Mouse (Mus musculus) lung, embryonic 16.5 days (tissue): Measurements from ENCODE around the gene Fyttd1. TPM values are rescaled to one million over a fixed set of nuclear protein-coding genes. Genes with fewer than 3 reads are reported as not detected.
"Not testable (repeated sequence)": the region's sequence is repeated elsewhere in the genome, so short reads cannot be mapped to it uniquely, and the experiment has no call there.

ENCODE experiments used
- ATAC-seq: fragments of 200-750 bp; cut with Nextera tagmentation; 2 replicates; pipeline ENCODE4 v1.8.0; 2017; ENCODE audit warnings: low read depth, mild to moderate bottlenecking, moderate library complexity
- H3K27ac ChIP-seq: fragments of 300-500 bp; sonication (generic); 2 replicates; pipeline ENCODE4 v1.5.1; 2014; ENCODE audit warnings: mild to moderate bottlenecking, control low read depth, low read length
- H3K27me3 ChIP-seq: fragments of 300-500 bp; sonication (generic); 2 replicates; pipeline ENCODE4 v1.6.1; 2014; ENCODE audit warnings: low read depth, low read length, mixed read lengths; ENCODE audit not compliant: control insufficient read depth, insufficient read depth
- H3K36me3 ChIP-seq: fragments of 300-500 bp; sonication (generic); 2 replicates; pipeline ENCODE4 v1.6.1; 2014; ENCODE audit warnings: low read length; ENCODE audit not compliant: control insufficient read depth, insufficient read depth
- H3K4me1 ChIP-seq: fragments of 300-500 bp; sonication (generic); replicated peaks from 2 replicates; pipeline ENCODE4 v1.6.1; 2014; ENCODE audit warnings: low read length, mixed read lengths; ENCODE audit not compliant: control insufficient read depth, insufficient read depth
- H3K4me2 ChIP-seq: fragments of 300-500 bp; sonication (generic); 2 replicates; pipeline ENCODE4 v1.6.1; 2014; ENCODE audit warnings: low read depth, low read length, control low read depth
- H3K4me3 ChIP-seq: fragments of 300-500 bp; sonication (generic); 2 replicates; pipeline ENCODE4 v1.5.1; 2014; ENCODE audit warnings: mild to moderate bottlenecking, low read length, control low read depth
- H3K9ac ChIP-seq: fragments of 300-500 bp; sonication (generic); 2 replicates; pipeline ENCODE4 v1.6.1; 2014; ENCODE audit warnings: low read length, control low read depth
- H3K9me3 ChIP-seq: fragments of 300-500 bp; sonication (generic); 2 replicates; pipeline ENCODE4 v1.6.1; 2016; ENCODE audit warnings: low read length; ENCODE audit not compliant: control insufficient read depth
- WGBS: fragments of 180-500 bp; shearing (Covaris S2); extraction: QIAGEN DNeasy Blood & Tissue Kit; methylation state at CpG from one replicate; pipeline ENCODE4 v1.1.7; 2014; 5-methylcytosine and 5-hydroxymethylcytosine counted together
- polyA plus RNA-seq: library from polyadenylated mRNA; unstranded; fragments of >200 nt; fragmentation: Nextera tagmentation; extraction: Ambion mirVana; gene quantifications from 2 replicates; pipeline ENCODE4 v1.2.1, GENCODE M21; 2015

The Fyttd1 gene
- polyA plus RNA-seq, 1 experiment from 2014 or later: 100 TPM

- Histone ChIP-seq H3K4me1 (peaks cover 7% of the 10 kb centered on the region; the same call in 1 of the 2 replicates), H3K4me2 (no peak overlapping the region), H3K9ac (no peak overlapping the region), H3K4me3 (no peak overlapping the region), H3K27me3 (no peaks in the 10 kb centered on the region), H3K27ac (peak overlapping the region; percentile 58; the same call in 1 of the 2 replicates), H3K36me3 (0 out of 2 replicates have a peak, but pooled peaks cover 3% of the 10 kb centered on the region), H3K9me3 (no peaks in the 10 kb centered on the region)
- WGBS: 42% methylated on average over 4 of the region's 4 CpGs
- no peak for ATAC-seq
Observed at GRCm38 (mm10) chr16:32858356-32858755, 18.9 kb upstream of the Fyttd1 start.

- no peaks in the 10 kb centered on the region for H3K9me3 ChIP-seq
- ATAC-seq: peak; percentile 81
- peak overlapping the region; percentile 58 for H3K27ac ChIP-seq
- no peak overlapping the region for H3K9ac ChIP-seq
- WGBS: 48% methylated on average over 12 of the region's 12 CpGs
- no peak overlapping the region for H3K4me2 ChIP-seq
- H3K36me3 ChIP-seq: 0 out of 2 replicates have a peak, but pooled peaks cover 3% of the 10 kb centered on the region
- no peaks in the 10 kb centered on the region for H3K27me3 ChIP-seq
- no peak overlapping the region for H3K4me3 ChIP-seq
- peaks cover 7% of the 10 kb centered on the region; the same call in 1 of the 2 replicates for H3K4me1 ChIP-seq
Observed at GRCm38 (mm10) chr16:32858771-32859636, 18.3 kb upstream of the Fyttd1 start.

GRCm38 (mm10) chr16:32861813-32862385 lies 15.4 kb upstream of the Fyttd1 start:
- Histone ChIP-seq H3K9me3 (no peaks in the 10 kb centered on the region), H3K36me3 (no peaks in the 10 kb centered on the region)
- 88% methylated on average over 3 of the region's 3 CpGs for WGBS

GRCm38 (mm10) chr16:32865401-32865800 lies 11.9 kb upstream of the Fyttd1 start:
- Histone ChIP-seq H3K27me3 (no peaks in the 10 kb centered on the region), H3K4me1 (peaks cover 9% of the 10 kb centered on the region), H3K4me2 (no peak overlapping the region), H3K36me3 (no peaks in the 10 kb centered on the region), H3K9me3 (no peaks in the 10 kb centered on the region), H3K27ac (no peak overlapping the region), H3K9ac (no peak overlapping the region), H3K4me3 (no peak overlapping the region)
- 80% methylated on average over 4 of the region's 4 CpGs for WGBS
- no peak for ATAC-seq

More at GRCm38 (mm10) chr16:32861813-32862385, 15.4 kb upstream of the Fyttd1 start:
- no peak overlapping the region for H3K9ac ChIP-seq
- no peak overlapping the region for H3K4me3 ChIP-seq
- peaks cover 4% of the 10 kb centered on the region; the same call in 1 of the 2 replicates for H3K4me1 ChIP-seq
- no peak overlapping the region for H3K27ac ChIP-seq
- no peaks in the 10 kb centered on the region for H3K27me3 ChIP-seq
- no peak for ATAC-seq
- no peak overlapping the region for H3K4me2 ChIP-seq

- no peak overlapping the region for H3K4me3 ChIP-seq
- no peaks in the 10 kb centered on the region for H3K27me3 ChIP-seq
- H3K9ac ChIP-seq: no peak overlapping the region
- ATAC-seq: no peak
- no peak overlapping the region for H3K27ac ChIP-seq
- H3K4me1 ChIP-seq: peaks cover 9% of the 10 kb centered on the region
- H3K4me2 ChIP-seq: peak overlapping the region; percentile 65; the same call in 1 of the 2 replicates
- 85% methylated on average over 5 of the region's 5 CpGs for WGBS
- no peaks in the 10 kb centered on the region for H3K9me3 ChIP-seq
- no peaks in the 10 kb centered on the region for H3K36me3 ChIP-seq
Observed at GRCm38 (mm10) chr16:32866713-32867112, 10.6 kb upstream of the Fyttd1 start.

- no peaks in the 10 kb centered on the region for H3K9me3 ChIP-seq
- no peaks in the 10 kb centered on the region for H3K27me3 ChIP-seq
- ATAC-seq: peak; percentile 99
- H3K4me2 ChIP-seq: peak overlapping the region; percentile 65
- WGBS: under 1% methylated on average over 35 of the region's 35 CpGs
- peaks cover 9% of the 10 kb centered on the region for H3K4me1 ChIP-seq
- H3K27ac ChIP-seq: 0 out of 2 replicates have a peak overlapping the region, but pooled peaks have one; percentile 21
- H3K36me3 ChIP-seq: no peaks in the 10 kb centered on the region
- H3K9ac ChIP-seq: peak overlapping the region; percentile 69
- H3K4me3 ChIP-seq: peak overlapping the region; percentile 60
Observed at GRCm38 (mm10) chr16:32867919-32868552, 9.3 kb upstream of the Fyttd1 start.

GRCm38 (mm10) chr16:32870231-32870630 lies 7.1 kb upstream of the Fyttd1 start:
- ATAC-seq: no peak
- 62% methylated on average over 5 of the region's 5 CpGs for WGBS

GRCm38 (mm10) chr16:32873366-32873765 lies 3.9 kb upstream of the Fyttd1 start:
- H3K4me1 ChIP-seq: 0 out of 2 replicates have a peak, but pooled peaks cover 4% of the 10 kb centered on the region
- ATAC-seq: no peak
- WGBS: 42% methylated on average over 3 of the region's 3 CpGs
- H3K36me3 ChIP-seq: no peaks in the 10 kb centered on the region
- H3K9me3 ChIP-seq: no peaks in the 10 kb centered on the region
- H3K27ac ChIP-seq: no peak overlapping the region
- no peak overlapping the region for H3K4me3 ChIP-seq
- no peak overlapping the region for H3K4me2 ChIP-seq
- H3K9ac ChIP-seq: no peak overlapping the region
- no peaks in the 10 kb centered on the region for H3K27me3 ChIP-seq

More at GRCm38 (mm10) chr16:32870231-32870630, 7.1 kb upstream of the Fyttd1 start:
- peaks cover 9% of the 10 kb centered on the region for H3K4me1 ChIP-seq
- no peak overlapping the region for H3K9ac ChIP-seq
- H3K4me2 ChIP-seq: no peak overlapping the region
- H3K27me3 ChIP-seq: no peaks in the 10 kb centered on the region
- no peaks in the 10 kb centered on the region for H3K36me3 ChIP-seq
- no peak overlapping the region for H3K27ac ChIP-seq
- H3K9me3 ChIP-seq: no peaks in the 10 kb centered on the region
- no peak overlapping the region for H3K4me3 ChIP-seq

- H3K27ac ChIP-seq, H3K9ac ChIP-seq, H3K9me3 ChIP-seq, H3K4me2 ChIP-seq, H3K4me3 ChIP-seq, H3K4me1 ChIP-seq, H3K27me3 ChIP-seq, H3K36me3 ChIP-seq, ATAC-seq: not testable (repeated sequence)
- 61% methylated on average over 1 of the region's 1 CpGs for WGBS
Observed at GRCm38 (mm10) chr16:32875281-32875680, 2.0 kb upstream of the Fyttd1 start.
